Mouse (Mus musculus): ENCODE results near the gene Mthfsl.
"Not testable (repeated sequence)": the region's sequence is repeated elsewhere in the genome, so short reads cannot be mapped to it uniquely, and the experiment has no call there.

Gene Mthfsl

DNA sequence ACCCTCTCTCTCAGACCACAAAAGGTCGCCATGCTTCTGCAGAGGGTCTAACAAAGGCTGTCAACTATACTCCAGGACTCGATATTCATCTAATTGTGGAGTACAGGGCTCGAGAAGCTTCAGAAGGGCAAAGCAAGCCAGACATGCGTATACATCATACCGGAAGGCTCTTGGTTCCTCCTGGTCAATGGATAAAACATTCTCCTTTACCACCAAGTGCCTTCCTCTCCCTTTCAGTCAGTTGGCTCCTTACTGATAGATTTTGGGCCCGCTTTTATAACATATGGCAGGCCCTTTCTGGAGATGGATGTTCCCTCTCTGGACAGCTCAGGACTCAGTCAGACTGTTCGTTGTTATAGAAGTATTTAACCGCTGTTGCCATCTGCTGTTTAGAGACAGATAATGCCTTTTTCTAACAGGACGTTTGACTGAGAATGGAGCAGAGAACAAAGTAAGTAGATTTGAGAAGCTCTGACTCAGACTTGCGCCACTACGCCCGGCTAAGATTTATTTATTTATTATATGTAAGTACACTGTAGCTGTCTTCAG, at the start of gene Mthfsl:
TSS of gene Mthfsl (minus strand) at position 308 of the 549 bp plus-strand sequence.
- DNase-seq: peak in 1 of 2 experiments; percentile 44

DNA sequence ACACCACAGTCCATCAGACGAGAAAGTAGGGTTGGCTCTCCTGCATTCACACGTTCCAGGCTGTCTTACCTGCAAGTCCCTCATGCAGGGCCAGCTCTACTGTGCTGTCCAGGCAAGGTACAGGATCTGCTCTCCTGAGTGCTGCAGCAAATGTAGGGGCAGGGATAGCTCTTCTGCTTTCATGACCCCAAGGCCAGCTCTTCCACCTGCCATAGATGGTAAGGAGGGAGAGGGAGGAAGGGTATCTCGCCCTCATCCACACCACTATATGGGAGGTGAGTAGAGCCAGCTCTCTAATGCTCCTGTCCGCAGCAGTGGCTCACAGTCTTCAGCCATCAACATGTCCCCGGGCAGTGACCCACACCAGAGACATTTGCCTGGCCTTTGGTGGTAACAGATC, 49.4 kb upstream of the Mthfsl start:
- not testable (repeated sequence) for DNase-seq

- DNase-seq: peak; percentile 12 to 46
Measured at GRCm38 (mm10) chr9:88746687-88747086, 26.6 kb upstream of the Mthfsl start.

- not testable (repeated sequence) for DNase-seq
Measured at GRCm38 (mm10) chr9:88746046-88746445, 25.9 kb upstream of the Mthfsl start.

- DNase-seq: not testable (repeated sequence)
Measured at GRCm38 (mm10) chr9:88735289-88735688, 15.2 kb upstream of the Mthfsl start.

GRCm38 (mm10) chr9:88733182-88733581, 13.1 kb upstream of the Mthfsl start:
- DNase-seq: not testable (repeated sequence)

GRCm38 (mm10) chr9:88732334-88732733, 12.2 kb upstream of the Mthfsl start:
- not testable (repeated sequence) for DNase-seq

DNA sequence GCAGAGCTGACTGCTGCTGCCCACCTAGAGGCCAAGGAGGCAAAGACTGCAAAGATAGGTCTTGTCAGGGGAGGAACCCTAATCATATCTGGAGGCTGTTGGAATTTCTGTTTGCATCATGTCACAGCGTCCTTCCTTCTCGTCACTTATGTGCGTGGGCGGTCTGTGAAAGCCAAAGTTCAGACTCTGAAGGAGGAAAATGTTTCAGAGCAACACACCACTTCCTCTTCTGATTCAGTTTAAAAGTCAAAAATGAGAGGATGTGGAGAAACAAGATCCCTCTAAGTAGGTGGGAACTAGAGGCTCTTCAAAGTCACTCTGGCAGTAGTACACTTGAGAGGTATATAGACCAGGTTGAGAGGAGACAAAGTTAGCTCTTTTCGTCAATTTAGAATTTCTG, 11.6 kb upstream of the Mthfsl start, which contains the start of gene Bcl2a1d:
TSS of gene Bcl2a1d (minus strand) at position 187 of the 400 bp plus-strand sequence.
- not testable (repeated sequence) for DNase-seq

DNA sequence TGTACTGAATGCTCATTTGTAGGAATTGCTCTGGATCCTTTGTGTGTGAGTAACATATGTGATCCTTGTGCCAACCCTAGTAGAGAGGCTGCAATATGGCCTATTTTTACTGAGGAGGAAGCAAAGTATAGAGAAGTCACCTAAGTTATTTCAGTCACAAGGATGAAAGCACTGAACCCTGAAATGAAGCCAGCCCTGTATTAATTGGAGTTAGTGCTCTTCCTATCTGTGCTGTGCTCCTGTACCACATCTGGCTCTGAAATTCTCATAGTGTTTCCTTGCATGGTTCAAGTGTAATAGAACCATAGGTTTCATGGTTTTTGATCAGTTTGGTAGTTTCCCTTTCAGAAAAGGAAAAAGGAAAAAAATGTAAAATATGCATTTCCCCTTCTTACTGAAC, 8.2 kb upstream of the Mthfsl start:
- not testable (repeated sequence) for DNase-seq

DNA sequence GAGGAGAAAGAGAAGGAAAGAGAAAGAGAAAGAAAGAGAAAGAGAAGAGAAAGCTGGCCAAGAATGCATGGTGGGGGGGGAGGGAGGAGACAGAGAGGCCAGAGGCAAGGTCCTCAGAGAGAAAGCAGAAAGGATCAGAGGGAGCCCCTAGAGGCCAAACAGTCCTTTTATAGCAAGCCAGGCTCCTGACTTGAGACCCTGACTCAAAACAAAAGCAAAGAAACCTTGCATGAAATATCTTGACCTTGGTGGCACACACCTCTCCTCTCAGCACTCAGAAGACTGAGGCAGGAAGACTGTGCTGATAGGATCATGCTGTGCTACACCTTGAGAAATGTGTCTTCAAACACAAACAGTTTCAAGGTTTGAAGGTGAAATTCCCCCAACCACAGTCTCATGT, 1.5 kb upstream of the Mthfsl start:
- DNase-seq: not testable (repeated sequence)

GRCm38 (mm10) chr9:88719073-88719921, 799 bp downstream of the Mthfsl start:
- DNase-seq: not testable (repeated sequence)

DNA sequence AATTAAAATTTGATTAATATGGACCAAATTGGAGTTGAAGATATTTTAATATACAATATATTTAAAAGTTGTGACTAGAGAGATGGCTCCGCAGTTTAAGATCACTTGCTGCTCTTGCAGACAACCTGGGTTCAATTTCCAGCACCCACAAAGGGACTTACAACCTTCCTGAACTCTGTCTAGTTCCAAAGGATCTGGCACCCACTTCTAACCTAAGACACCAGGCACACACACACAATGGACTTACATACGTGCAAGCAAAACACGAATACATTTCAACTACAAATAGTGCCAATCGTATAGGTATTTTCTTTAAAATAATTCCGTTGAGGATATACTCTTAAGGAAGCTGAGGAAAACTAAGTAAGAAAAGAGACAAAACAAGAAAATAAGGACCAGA, 1.5 kb downstream of the Mthfsl start:
- not testable (repeated sequence) for DNase-seq

GRCm38 (mm10) chr9:88718140-88718539, 2.0 kb downstream of the Mthfsl start:
- peak in 1 of 2 experiments; percentile 53 for DNase-seq

DNA sequence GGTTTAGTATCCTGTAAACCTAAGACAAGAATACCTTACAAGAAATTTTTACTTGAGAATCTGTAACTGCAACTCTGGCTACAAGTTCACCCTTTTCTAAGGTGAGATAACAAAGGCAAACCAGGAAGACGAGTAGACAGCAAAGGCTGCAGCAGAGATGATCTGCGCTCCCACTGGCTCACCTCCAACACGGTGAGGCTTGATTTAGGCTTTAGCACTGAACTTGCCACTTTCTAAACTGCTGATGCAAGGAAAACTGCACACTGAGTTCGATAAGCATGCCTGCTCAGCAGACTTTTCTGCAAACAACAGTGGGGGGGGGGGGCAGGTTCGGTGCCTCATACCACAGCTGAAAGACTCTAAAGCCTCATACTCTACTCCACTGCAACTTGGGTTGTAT, 5.6 kb downstream of the Mthfsl start:
- DNase-seq: peak; percentile 60

GRCm38 (mm10) chr9:88712164-88712749, 7.8 kb downstream of the Mthfsl start:
- DNase-seq: peak; percentile 65 to 67

DNA sequence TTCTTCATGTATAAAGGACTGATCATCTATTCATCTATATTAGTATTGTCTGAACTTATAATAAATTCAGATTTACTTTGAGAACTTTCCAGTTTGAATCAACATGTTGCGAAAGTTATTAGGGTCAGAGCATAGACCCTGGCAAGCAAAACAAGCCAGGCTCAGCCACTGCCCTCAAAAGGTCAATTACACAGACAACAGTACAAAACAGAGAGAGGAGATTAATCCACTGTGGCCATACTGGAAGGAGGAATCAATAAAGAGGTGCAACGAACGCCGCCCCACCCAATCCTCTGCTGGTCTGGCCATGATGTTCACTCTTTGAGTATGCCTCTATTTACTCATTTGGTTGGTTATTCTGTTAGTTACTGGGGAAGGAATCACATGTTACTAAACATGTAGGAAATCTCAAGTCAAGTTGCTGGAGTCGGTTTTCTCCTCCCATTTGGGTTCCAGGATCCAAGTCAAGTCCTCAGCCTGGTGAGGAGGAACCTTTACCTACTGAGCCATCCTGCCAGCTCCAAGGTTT, 9.1 kb downstream of the Mthfsl start:
- not testable (repeated sequence) for DNase-seq

- DNase-seq: not testable (repeated sequence)
Measured at GRCm38 (mm10) chr9:88710439-88710838, 9.7 kb downstream of the Mthfsl start.

DNA sequence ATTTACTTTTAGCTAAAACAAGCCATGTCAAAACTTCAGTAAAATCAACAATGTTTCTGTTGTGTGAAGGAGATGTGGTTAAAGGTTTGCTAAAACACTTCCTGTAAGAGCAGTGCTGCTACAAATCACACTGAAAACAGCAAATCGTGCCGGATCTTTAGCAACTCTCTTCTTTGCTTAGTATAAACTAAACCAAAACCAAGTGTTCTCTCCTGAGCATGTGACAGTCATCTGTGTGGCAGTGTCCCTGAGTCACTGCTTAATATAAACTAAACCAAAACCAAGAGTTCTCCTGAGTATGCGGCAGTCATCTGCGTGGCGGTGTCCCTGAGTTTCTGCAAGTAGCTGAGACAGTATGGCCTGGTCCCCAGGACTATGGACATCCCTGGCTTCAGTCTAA, 10.3 kb downstream of the Mthfsl start:
- not testable (repeated sequence) for DNase-seq

- no peak for DNase-seq
Measured at GRCm38 (mm10) chr9:88709304-88709703, 10.8 kb downstream of the Mthfsl start.

DNA sequence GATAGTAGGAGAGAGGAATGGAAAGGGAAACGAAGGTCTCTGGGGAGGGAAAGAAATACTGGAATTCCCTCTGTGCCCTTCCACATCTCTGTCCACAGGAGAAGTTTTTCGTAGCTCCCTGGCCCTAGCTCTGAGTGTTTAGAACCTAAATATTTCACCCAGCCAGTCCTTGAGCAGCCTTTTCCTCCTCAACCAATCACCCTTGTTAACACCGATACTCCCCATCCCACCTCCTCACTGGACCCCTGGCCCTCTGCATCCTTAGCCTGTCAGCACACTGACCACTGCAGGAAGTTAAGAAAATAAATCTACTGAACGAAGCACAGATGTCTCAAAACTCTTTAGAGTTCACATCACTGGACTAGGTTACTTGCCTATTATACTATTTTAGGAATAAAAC, 13.4 kb downstream of the Mthfsl start:
- DNase-seq: no peak

- not testable (repeated sequence) for DNase-seq
Measured at GRCm38 (mm10) chr9:88705157-88705556, 14.9 kb downstream of the Mthfsl start.

DNA sequence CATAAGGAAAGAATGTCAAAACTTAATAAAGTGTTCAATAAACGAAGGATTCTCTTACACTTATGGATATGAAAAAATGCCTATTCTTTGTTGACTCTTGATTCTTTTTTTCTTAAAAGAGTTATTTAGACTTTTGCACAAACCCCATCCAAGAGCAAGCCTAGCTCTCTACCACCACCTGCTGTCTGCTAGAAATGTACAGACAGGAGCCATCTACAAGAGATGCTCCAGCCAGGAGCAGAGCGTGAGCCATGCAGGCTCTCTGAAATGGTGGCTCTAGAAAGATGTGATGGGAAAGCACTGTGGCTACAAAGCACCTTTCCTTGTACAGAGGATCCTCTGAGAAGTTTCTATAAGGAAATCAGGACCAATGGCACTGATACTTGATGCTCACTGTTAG, 21.4 kb downstream of the Mthfsl start:
- not testable (repeated sequence) for DNase-seq

DNA sequence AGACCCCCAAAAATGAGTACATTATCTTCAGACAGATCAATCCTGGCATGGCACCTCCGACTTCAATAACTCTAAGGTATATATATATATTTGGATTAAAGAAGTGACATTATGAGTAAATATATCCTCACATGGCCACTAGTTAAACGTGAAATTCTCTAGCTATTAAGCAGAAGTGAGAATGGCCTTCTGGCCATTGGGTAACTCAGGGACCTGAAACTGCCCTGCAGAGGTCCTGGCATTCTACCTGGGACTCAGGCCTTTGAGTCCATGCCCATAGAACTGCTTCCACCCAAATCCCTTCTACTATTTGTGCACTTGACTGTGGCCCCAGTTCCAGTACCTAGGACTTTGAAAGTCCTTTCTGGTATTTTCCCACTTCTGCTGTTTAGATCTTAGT, 28.8 kb downstream of the Mthfsl start:
- not testable (repeated sequence) for DNase-seq

Data from kidney, adult 8-10 months (tissue).